32 mouse cellular contexts compared by ENCODE assay signal in genomic region chr3:29122556-29122955, GRCm38 (mm10). TPM values are rescaled to one million over a fixed set of nuclear protein-coding genes. Genes with fewer than 3 reads are reported as not detected.
"Had no signal": no experiment of that assay in that cellular context is flagged by ENCODE, and none has a peak within 500 bp of the region (broad histone marks: within the 10 kb centered on the region; RNA-seq: fewer than 3 reads in every experiment).

No protein-coding gene starts in this region.

- H3K4me1 ChIP-seq: embryonic facial prominence, embryonic 10.5 days; embryonic facial prominence, embryonic 12.5 days; embryonic facial prominence, embryonic 13.5 days; embryonic facial prominence, embryonic 15.5 days; forebrain, embryonic 12.5 days; forebrain, embryonic 13.5 days; forebrain, embryonic 15.5 days had no signal

- H3K36me3 ChIP-seq: embryonic facial prominence, embryonic 10.5 days; embryonic facial prominence, embryonic 12.5 days; embryonic facial prominence, embryonic 13.5 days; embryonic facial prominence, embryonic 15.5 days; forebrain, embryonic 10.5 days; forebrain, embryonic 12.5 days; forebrain, embryonic 15.5 days had no signal

- H3K9me3 ChIP-seq: embryonic facial prominence, embryonic 10.5 days; embryonic facial prominence, embryonic 12.5 days; embryonic facial prominence, embryonic 13.5 days; embryonic facial prominence, embryonic 15.5 days; forebrain, embryonic 10.5 days; forebrain, embryonic 12.5 days; forebrain, embryonic 13.5 days; forebrain, embryonic 15.5 days had no signal

- H3K27ac ChIP-seq: embryonic facial prominence, embryonic 10.5 days; embryonic facial prominence, embryonic 12.5 days; embryonic facial prominence, embryonic 13.5 days; embryonic facial prominence, embryonic 15.5 days; forebrain, embryonic 10.5 days; forebrain, embryonic 12.5 days; forebrain, embryonic 13.5 days; forebrain, embryonic 15.5 days; gastrocnemius, adult 2 months had no signal

- H3K27me3 ChIP-seq: embryonic facial prominence, embryonic 12.5 days; embryonic facial prominence, embryonic 13.5 days; embryonic facial prominence, embryonic 15.5 days; forebrain, embryonic 12.5 days; forebrain, embryonic 13.5 days; forebrain, embryonic 15.5 days had no signal

- DNase-seq: cerebellum, adult 2 months; cerebellum, adult 8-10 months; cerebellum, adult 9-10 months; cerebellum, adult 9-11 months; cerebellum, postnatal 10 days; cerebellum, postnatal 14 days; cerebellum, postnatal 25 days; cerebellum, postnatal 36 days; embryo, embryonic 11 days; forebrain, postnatal 0 days; gastrocnemius, adult 2 months; gastrocnemius, postnatal 10 days; gastrocnemius, postnatal 14 days; gastrocnemius, postnatal 25 days; gastrocnemius, postnatal 36 days; heart, adult 11 months; heart, adult 18-20 months had no signal

- H3K4me3 ChIP-seq: embryonic facial prominence, embryonic 10.5 days; embryonic facial prominence, embryonic 12.5 days; embryonic facial prominence, embryonic 13.5 days; embryonic facial prominence, embryonic 15.5 days; erythroblast, embryonic 14.5 days; forebrain, embryonic 10.5 days; forebrain, embryonic 12.5 days; forebrain, embryonic 13.5 days; forebrain, embryonic 15.5 days; gastrocnemius, adult 2 months had no signal

- ATAC-seq: forebrain, embryonic 13.5 days; forebrain, embryonic 14.5 days; forebrain, embryonic 15.5 days; forebrain, embryonic 16.5 days; forebrain, postnatal 0 days had no signal

- H3K4me2 ChIP-seq: embryonic facial prominence, embryonic 12.5 days; embryonic facial prominence, embryonic 13.5 days; embryonic facial prominence, embryonic 15.5 days; forebrain, embryonic 12.5 days; forebrain, embryonic 13.5 days; forebrain, embryonic 15.5 days had no signal

- H3K9ac ChIP-seq: embryonic facial prominence, embryonic 12.5 days; embryonic facial prominence, embryonic 13.5 days; embryonic facial prominence, embryonic 15.5 days; forebrain, embryonic 12.5 days; forebrain, embryonic 13.5 days; forebrain, embryonic 15.5 days; forebrain, postnatal 0 days had no signal

RNA-seq across cellular contexts. Expression of gene Egfem1, which starts 40.7 kb away (rescaled TPM):
- total RNA-seq: common myeloid progenitor, adult 5-6 weeks; gastrocnemius, adult 18-20 months; gastrocnemius, adult 8-10 months; gastrocnemius, postnatal 25 days; gastrocnemius, postnatal 36 days; granulocyte monocyte progenitor cell, adult 5-6 weeks; heart, adult 18-20 months had no signal
- polyA plus RNA-seq: erythroblast, embryonic 14.5 days had no signal
